Mouse (Mus musculus) limb, embryonic 10.5 days (tissue): ENCODE measurements around the gene Dap. TPM values are rescaled to one million over a fixed set of nuclear protein-coding genes. Genes with fewer than 3 reads are reported as not detected.
A peak's percentile ranks its signal among the peaks of the same experiment; 100 is the strongest.

Source experiments
- DNase-seq: peaks from one replicate; pipeline ENCODE4 v3.0.0-alpha.2; 2017; ENCODE audit warnings: low spot score
- H3K27ac ChIP-seq: fragments of 300-500 bp; sonication (generic); 2 replicates; pipeline ENCODE4 v1.5.1; 2016; ENCODE audit warnings: mild to moderate bottlenecking
- H3K27me3 ChIP-seq: fragments of 300-500 bp; sonication (generic); 2 replicates; pipeline ENCODE4 v1.6.1; 2016; ENCODE audit warnings: low read depth, mild to moderate bottlenecking; ENCODE audit not compliant: poor library complexity, severe bottlenecking
- H3K36me3 ChIP-seq: fragments of 300-500 bp; sonication (generic); 2 replicates; pipeline ENCODE4 v1.6.1; 2016; ENCODE audit warnings: mild to moderate bottlenecking, moderate library complexity
- H3K4me1 ChIP-seq: fragments of 300-500 bp; sonication (generic); 2 replicates; pipeline ENCODE4 v1.6.1; 2016
- H3K4me3 ChIP-seq: fragments of 300-500 bp; sonication (generic); 2 replicates; pipeline ENCODE4 v1.5.1; 2016; ENCODE audit warnings: mild to moderate bottlenecking, moderate library complexity
- H3K9me3 ChIP-seq: fragments of 300-500 bp; sonication (generic); replicated peaks from 2 replicates; pipeline ENCODE4 v1.6.1; 2016; ENCODE audit warnings: mild to moderate bottlenecking
- WGBS: fragments of 180-500 bp; shearing (Covaris S2); methylation state at CpG from one replicate; pipeline ENCODE4 v1.1.7; 2016; 5-methylcytosine and 5-hydroxymethylcytosine counted together
- polyA plus RNA-seq: library from polyadenylated mRNA; unstranded; fragments of >200 nt; fragmentation: Nextera tagmentation; extraction: Ambion mirVana; gene quantifications from 2 replicates; pipeline ENCODE4 v1.2.1, GENCODE M21; 2016

Gene Dap
- 34.6 and 42.8 TPM in 2 replicates for polyA plus RNA-seq

GRCm38 (mm10) chr15:31224135-31224761 is at the start of gene Dap:
Gene Dap, plus strand, starts transcription at chr15:31224314.
- no peaks in the 10 kb centered on the region for H3K9me3 ChIP-seq
- peaks cover 16% of the 10 kb centered on the region for H3K4me1 ChIP-seq
- H3K4me3 ChIP-seq = peak within 1 kb of the TSS; percentile 80
- H3K36me3 ChIP-seq = no peaks in the 10 kb centered on the region
- under 1% methylated on average over 66 of the region's 67 CpGs for WGBS
- H3K27me3 ChIP-seq = no peaks in the 10 kb centered on the region
- DNase-seq = peak; percentile 98
- H3K27ac ChIP-seq = peak within 1 kb of the TSS; percentile 93

DNA sequence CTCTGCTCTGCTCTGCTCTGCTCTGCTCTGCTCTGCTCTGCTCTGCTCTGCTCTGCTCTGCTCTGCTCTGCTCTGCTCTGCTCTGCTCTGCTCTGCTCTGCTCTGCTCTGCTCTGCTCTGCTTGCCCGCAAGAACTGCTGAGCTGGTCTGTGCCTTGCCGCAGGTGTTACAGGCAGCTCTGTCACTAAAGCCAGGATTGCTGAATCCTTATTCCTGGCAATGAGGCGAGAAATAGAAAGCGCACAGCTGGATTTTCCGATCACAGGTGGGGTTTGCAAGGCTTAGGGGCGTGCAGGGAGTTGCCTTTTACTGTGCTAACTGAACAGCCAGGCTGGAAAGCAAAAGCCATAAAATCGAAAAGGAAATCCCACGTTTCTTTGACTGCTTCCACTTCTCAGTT is 47.5 kb upstream of the Dap start:
- H3K36me3 ChIP-seq = no peaks in the 10 kb centered on the region
- peak; percentile 38 for DNase-seq
- H3K9me3 ChIP-seq = no peaks in the 10 kb centered on the region
- H3K27me3 ChIP-seq = no peaks in the 10 kb centered on the region
- no peak overlapping the region; the same call in 1 of the 2 replicates for H3K27ac ChIP-seq
- H3K4me3 ChIP-seq = no peak overlapping the region
- 51% methylated on average over 8 of the region's 8 CpGs for WGBS
- 0 out of 2 replicates have a peak, but pooled peaks cover 2% of the 10 kb centered on the region for H3K4me1 ChIP-seq

GRCm38 (mm10) chr15:31184651-31185443 is 39.3 kb upstream of the Dap start:
- H3K4me3 ChIP-seq = no peak overlapping the region
- H3K27ac ChIP-seq = no peak overlapping the region
- no peaks in the 10 kb centered on the region for H3K27me3 ChIP-seq
- 62% methylated on average over 12 of the region's 12 CpGs for WGBS
- H3K9me3 ChIP-seq = no peaks in the 10 kb centered on the region
- no peak for DNase-seq
- no peaks in the 10 kb centered on the region for H3K36me3 ChIP-seq
- H3K4me1 ChIP-seq = no peaks in the 10 kb centered on the region

- no peak for DNase-seq
- Histone ChIP-seq H3K27me3 (no peaks in the 10 kb centered on the region), H3K36me3 (no peaks in the 10 kb centered on the region), H3K9me3 (no peaks in the 10 kb centered on the region), H3K4me3 (no peak overlapping the region), H3K27ac (no peak overlapping the region), H3K4me1 (no peaks in the 10 kb centered on the region)
- 75% methylated on average over 5 of the region's 5 CpGs for WGBS
These were observed 38.6 kb upstream of the Dap start for GRCm38 (mm10) chr15:31185506-31185905.

GRCm38 (mm10) chr15:31186371-31186901 is 37.7 kb upstream of the Dap start:
- Histone ChIP-seq H3K27ac (no peak overlapping the region), H3K9me3 (no peaks in the 10 kb centered on the region), H3K4me3 (no peak overlapping the region), H3K36me3 (no peaks in the 10 kb centered on the region), H3K4me1 (no peaks in the 10 kb centered on the region), H3K27me3 (no peaks in the 10 kb centered on the region)
- WGBS = 86% methylated on average over 6 of the region's 6 CpGs
- DNase-seq = no peak

DNA sequence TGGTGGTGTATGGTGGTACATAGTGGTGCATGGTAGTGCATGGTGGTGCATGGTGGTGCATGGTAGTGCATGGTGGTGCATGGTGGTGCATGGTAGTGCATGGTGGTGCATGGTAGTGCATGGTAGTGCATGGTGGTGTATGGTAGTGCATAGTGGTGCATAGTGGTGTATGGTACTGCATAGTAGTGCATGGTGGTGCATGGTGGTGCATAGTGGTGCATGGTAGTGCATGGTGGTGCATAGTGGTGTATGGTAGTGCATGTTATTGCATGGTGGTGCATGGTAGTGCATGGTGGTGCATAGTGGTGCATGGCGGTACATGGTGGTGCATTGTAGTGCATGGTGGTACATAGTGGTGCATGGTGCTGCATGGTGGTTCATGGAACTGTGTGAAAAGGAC is 31.6 kb upstream of the Dap start:
- Histone ChIP-seq H3K27me3 (no peaks in the 10 kb centered on the region), H3K36me3 (no peaks in the 10 kb centered on the region), H3K4me3 (no peak overlapping the region), H3K27ac (no peak overlapping the region), H3K4me1 (no peaks in the 10 kb centered on the region), H3K9me3 (no peaks in the 10 kb centered on the region)
- DNase-seq = no peak
- WGBS = 94% methylated on average over 1 of the region's 1 CpGs

DNA sequence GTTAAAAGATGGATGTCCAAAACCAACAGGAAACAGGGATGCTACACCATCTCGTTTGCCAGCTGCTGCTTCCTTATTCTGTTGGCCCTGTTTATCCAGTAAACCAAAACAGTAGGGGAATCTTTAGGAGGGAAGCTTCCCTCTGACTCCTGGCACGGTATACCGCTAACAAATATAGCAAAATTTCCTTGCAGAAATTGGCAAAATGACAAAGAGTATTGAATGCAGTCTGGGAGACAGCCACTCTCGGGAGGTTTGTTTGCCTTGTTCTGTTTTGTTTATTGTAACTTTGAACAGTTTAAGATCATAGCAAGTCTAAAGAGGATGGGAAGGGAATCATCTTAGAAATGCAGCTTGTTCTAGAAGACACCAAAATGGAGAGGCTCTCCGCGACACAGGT is 28.3 kb upstream of the Dap start:
- no peak overlapping the region for H3K27ac ChIP-seq
- WGBS = 89% methylated on average over 6 of the region's 6 CpGs
- H3K36me3 ChIP-seq = no peaks in the 10 kb centered on the region
- no peak for DNase-seq
- no peaks in the 10 kb centered on the region for H3K4me1 ChIP-seq
- H3K9me3 ChIP-seq = no peaks in the 10 kb centered on the region
- no peaks in the 10 kb centered on the region for H3K27me3 ChIP-seq
- no peak overlapping the region for H3K4me3 ChIP-seq

GRCm38 (mm10) chr15:31207346-31208093 is 16.6 kb upstream of the Dap start:
- no peak overlapping the region for H3K4me3 ChIP-seq
- no peaks in the 10 kb centered on the region for H3K4me1 ChIP-seq
- DNase-seq = no peak
- no peak overlapping the region for H3K27ac ChIP-seq
- 89% methylated on average over 9 of the region's 9 CpGs for WGBS
- no peaks in the 10 kb centered on the region for H3K27me3 ChIP-seq
- no peaks in the 10 kb centered on the region for H3K36me3 ChIP-seq
- no peaks in the 10 kb centered on the region for H3K9me3 ChIP-seq

DNA sequence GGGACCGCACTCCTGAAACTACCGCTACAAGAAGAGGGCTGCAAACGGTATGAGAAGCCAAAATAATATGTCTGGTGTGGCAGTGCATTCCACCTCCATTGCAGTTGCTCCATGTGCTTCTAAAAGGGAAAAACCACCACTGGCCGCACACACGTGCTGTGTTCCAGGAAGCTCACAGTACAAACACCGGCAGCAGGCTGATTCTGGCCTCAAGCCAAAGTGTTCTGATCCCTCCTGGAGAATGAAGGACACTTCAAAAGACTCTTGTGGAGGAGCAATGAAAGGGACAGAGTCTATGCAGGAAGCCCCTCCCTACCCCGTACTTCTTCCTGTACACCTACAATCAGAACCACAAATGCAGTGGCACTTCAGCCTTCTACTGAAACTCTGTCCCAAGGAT is 12.2 kb upstream of the Dap start:
- WGBS = 89% methylated on average over 7 of the region's 7 CpGs
- DNase-seq = no peak
- H3K9me3 ChIP-seq = no peaks in the 10 kb centered on the region
- no peaks in the 10 kb centered on the region for H3K27me3 ChIP-seq
- H3K27ac ChIP-seq = no peak overlapping the region
- no peaks in the 10 kb centered on the region for H3K36me3 ChIP-seq
- H3K4me3 ChIP-seq = no peak overlapping the region
- no peaks in the 10 kb centered on the region for H3K4me1 ChIP-seq

DNA sequence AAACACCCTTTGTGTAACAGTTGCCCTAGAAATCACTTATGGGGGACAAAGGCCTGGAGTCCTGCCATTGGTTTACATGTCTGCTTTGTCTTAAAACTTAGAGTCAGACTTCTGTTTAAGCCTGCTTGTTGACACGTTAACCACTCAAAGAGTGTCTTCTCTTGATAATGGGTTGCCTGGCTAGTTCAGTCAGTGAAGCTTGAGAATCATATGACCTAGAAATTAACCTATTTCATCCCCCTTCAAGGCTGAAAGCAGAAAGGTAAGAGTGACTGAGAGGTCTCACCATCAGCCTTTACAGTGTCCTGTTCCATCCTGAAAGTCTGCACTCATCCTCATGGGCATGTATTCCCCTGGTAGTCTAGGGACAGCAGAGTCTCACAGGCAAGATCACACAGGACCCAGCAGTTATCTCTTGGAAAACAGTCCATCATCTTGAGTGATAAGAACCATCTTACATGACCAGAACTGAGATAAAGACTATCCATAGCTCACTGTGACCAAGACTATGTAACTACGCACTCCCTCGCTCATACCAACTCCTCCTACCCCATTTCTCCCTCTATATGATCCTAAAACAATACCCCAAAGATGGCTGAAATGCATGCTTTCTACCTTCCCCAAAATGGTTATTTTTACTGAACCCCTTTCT is 10.4 kb upstream of the Dap start:
- Histone ChIP-seq H3K27ac (no peak overlapping the region), H3K4me3 (no peak overlapping the region), H3K36me3 (no peaks in the 10 kb centered on the region), H3K27me3 (no peaks in the 10 kb centered on the region), H3K9me3 (no peaks in the 10 kb centered on the region), H3K4me1 (no peaks in the 10 kb centered on the region)
- WGBS = 95% methylated on average over 3 of the region's 3 CpGs
- DNase-seq = no peak

- DNase-seq = no peak
- no peaks in the 10 kb centered on the region for H3K9me3 ChIP-seq
- H3K4me1 ChIP-seq = peaks cover 16% of the 10 kb centered on the region
- no peaks in the 10 kb centered on the region for H3K36me3 ChIP-seq
- no peak overlapping the region for H3K27ac ChIP-seq
- WGBS = 85% methylated on average over 6 of the region's 6 CpGs
- no peak overlapping the region for H3K4me3 ChIP-seq
- no peaks in the 10 kb centered on the region for H3K27me3 ChIP-seq
These were observed 1.9 kb upstream of the Dap start for GRCm38 (mm10) chr15:31222216-31222615.

DNA sequence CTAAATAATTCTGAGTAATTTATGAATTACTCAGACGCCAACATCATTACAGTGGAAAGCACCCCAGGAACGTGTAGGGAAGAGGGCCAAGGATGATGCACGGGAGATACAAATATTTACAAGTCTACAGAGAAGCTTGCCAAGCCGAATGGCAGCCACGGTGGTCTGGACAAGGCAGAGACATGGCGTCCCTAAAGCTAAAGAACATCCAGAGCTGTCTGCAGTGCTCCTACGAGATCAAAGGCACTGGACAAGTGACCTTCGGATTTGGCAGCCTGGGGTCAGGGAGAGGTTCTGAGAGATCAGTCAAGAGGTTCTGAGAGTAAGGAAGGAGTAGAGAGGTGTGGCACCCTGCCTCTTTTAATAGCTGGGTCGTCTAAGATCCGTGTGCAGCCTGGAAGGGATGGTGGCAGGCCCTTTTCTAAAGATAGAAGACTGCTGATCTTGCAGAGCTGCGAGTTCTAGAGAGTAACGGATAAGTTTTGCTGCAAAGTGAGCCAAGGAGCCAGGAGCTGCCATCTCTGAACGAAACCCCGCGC is 449 bp upstream of the Dap start:
- Histone ChIP-seq H3K27ac (peak overlapping the region; percentile 93), H3K9me3 (no peaks in the 10 kb centered on the region)

More for the DNA sequence above, 449 bp upstream of the Dap start:
- Histone ChIP-seq H3K36me3 (no peaks in the 10 kb centered on the region), H3K27me3 (no peaks in the 10 kb centered on the region), H3K4me1 (peaks cover 16% of the 10 kb centered on the region), H3K4me3 (peak overlapping the region; percentile 80)
- DNase-seq = no peak
- 40% methylated on average over 15 of the region's 15 CpGs for WGBS
